Mouse (Mus musculus) megakaryocyte, embryonic 14.5 days (primary cell): ENCODE results near the gene Ngly1. TPM values are rescaled to one million over a fixed set of nuclear protein-coding genes. Genes with fewer than 3 reads are reported as not detected.
"Not testable (repeated sequence)": the region's sequence is repeated elsewhere in the genome, so short reads cannot be mapped to it uniquely, and the experiment has no call there.

Experiments
- H3K27me3 ChIP-seq: replicated peaks from 2 replicates; pipeline ENCODE3; 2012; ENCODE audit warnings: inconsistent platforms
- H3K36me3 ChIP-seq: replicated peaks from 2 replicates; pipeline ENCODE3; 2012; ENCODE audit warnings: low read length, inconsistent platforms, mixed read lengths
- H3K4me1 ChIP-seq: 2 replicates; pipeline ENCODE4 v1.6.1; 2012; ENCODE audit warnings: inconsistent platforms
- H3K4me3 ChIP-seq: replicated peaks from 2 replicates; pipeline ENCODE3; 2012; ENCODE audit warnings: moderate library complexity, mild to moderate bottlenecking, inconsistent platforms
- H3K9me3 ChIP-seq: 2 replicates; pipeline ENCODE4 v1.6.1; 2012; ENCODE audit warnings: inconsistent platforms
- FLI1 ChIP-seq: IDR thresholded peaks from 2 replicates; pipeline ENCODE4 v1.6.1; 2012; ENCODE audit warnings: low read length, inconsistent platforms, mixed read lengths
- GATA1 ChIP-seq: IDR thresholded peaks from 3 replicates; pipeline ENCODE4 v1.6.1; 2012; ENCODE audit warnings: mixed read lengths, low read length, inconsistent platforms, borderline replicate concordance
- polyA plus RNA-seq: library from polyadenylated mRNA; stranded (reverse); fragments of >175 nt; gene quantifications from 2 replicates; pipeline ENCODE4 v1.2.3, GENCODE M21; 2012; ENCODE audit warnings: low replicate concordance; ENCODE audit not compliant: insufficient read depth

Gene Ngly1
- polyA plus RNA-seq, 1 experiment: 141 TPM

DNA sequence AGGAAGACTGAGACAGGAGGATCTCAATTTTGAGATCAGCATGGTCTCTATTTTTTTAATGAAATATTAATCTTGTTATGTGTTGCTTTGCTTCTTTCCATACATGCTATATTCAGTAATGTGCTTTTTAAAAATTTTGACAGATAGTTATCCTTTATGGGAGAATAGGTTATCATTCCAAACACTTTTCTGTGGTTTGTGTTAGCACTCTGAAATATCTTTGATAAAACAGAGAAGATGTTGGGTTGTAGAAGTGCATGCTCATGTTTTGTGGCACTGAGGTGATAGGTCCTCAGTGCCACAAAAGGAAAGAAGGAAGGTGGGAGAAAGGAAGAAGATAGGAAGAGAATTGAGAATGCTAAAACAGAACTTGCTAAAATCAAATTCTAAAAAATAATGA is 43.9 kb downstream of the Ngly1 start:
- Histone ChIP-seq H3K36me3 (peaks cover 83% of the 10 kb centered on the region), H3K4me3 (no peak overlapping the region), H3K27me3 (no peaks in the 10 kb centered on the region), H3K4me1 (peaks cover 41% of the 10 kb centered on the region), H3K9me3 (no peaks in the 10 kb centered on the region)
- TF ChIP-seq FLI1 (no peak), GATA1 (no peak)

DNA sequence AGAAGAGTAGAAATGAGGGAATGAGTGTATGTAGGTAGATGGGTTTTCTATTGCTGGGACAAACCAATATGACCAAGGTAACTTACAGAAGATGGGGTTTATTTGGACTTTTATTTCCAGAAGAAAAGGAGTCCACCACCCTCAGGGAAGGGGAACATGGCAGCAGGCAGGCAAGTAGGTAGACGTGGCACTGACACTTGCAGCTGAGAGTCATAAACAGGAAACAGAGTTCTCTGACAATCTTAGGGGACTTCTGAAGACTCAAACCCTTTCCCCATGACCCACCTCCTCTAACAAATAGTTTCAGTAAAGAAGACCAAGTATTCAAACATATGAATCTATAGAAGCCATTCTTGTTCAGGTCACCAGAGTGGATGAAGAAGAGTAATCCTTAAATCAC is 44.8 kb downstream of the Ngly1 start:
- Histone ChIP-seq H3K4me3 (no peak overlapping the region), H3K36me3 (peaks cover 82% of the 10 kb centered on the region), H3K4me1 (peaks cover 43% of the 10 kb centered on the region), H3K27me3 (no peaks in the 10 kb centered on the region), H3K9me3 (no peaks in the 10 kb centered on the region)
- no peak for TF ChIP-seq GATA1
- no peak for TF ChIP-seq FLI1

DNA sequence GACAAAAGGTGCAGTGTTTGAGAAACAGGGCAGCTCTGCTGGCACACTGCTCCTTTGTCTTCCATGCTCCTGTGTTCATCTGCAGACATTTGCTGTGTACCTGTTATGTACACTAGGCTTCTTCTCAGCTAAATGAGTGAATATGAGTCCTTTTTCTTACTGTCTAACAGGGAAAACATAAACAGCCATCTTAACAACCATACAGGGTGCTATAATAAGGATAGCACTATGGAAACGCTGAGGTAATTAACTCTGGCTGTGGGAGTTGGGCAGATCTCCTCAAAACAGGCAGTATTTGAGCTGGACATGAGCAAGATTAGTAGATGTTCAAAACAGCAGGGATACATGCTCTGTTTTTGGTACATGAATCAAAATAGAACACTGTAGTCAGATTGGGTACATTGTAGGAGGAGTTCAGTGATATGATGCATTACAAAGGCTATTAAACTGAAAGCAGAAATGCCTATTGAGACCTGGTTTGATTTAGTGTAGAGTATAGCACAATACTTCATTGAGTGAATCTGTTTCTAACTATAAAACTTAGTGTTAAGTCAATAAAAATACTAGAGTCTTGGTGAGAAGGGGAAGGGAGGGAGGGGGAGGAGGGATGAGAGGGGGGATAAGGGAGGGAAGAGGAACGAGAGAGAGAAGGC is 47.9 kb downstream of the Ngly1 start:
- Histone ChIP-seq H3K36me3 (peaks cover 71% of the 10 kb centered on the region), H3K27me3 (no peaks in the 10 kb centered on the region), H3K4me3 (no peak overlapping the region), H3K4me1 (peaks cover 41% of the 10 kb centered on the region), H3K9me3 (no peaks in the 10 kb centered on the region)
- no peak for TF ChIP-seq GATA1
- TF ChIP-seq FLI1: no peak

DNA sequence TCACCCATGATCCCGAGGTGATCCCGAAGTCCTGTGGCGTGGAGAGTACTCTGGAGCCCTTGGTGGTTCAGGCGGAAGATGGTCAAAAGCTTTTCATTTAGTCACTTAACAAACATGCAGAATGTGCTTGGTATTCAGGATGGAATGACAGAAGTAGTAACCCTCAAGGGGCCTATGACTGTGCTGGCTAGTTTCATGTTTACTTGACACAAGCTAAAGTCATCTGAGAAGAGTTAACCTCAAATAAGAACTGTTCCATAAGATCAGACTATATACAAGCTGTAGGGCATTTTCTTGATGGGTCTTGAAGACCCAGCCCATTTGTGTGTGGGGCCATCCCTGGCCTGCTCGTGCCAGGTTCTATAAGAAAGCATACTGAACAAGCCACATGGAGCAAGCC is 52.7 kb downstream of the Ngly1 start:
- Histone ChIP-seq H3K4me3 (no peak overlapping the region), H3K9me3 (no peaks in the 10 kb centered on the region), H3K27me3 (no peaks in the 10 kb centered on the region), H3K4me1 (peaks cover 12% of the 10 kb centered on the region), H3K36me3 (peaks cover 69% of the 10 kb centered on the region)
- TF ChIP-seq FLI1: no peak
- no peak for TF ChIP-seq GATA1

DNA sequence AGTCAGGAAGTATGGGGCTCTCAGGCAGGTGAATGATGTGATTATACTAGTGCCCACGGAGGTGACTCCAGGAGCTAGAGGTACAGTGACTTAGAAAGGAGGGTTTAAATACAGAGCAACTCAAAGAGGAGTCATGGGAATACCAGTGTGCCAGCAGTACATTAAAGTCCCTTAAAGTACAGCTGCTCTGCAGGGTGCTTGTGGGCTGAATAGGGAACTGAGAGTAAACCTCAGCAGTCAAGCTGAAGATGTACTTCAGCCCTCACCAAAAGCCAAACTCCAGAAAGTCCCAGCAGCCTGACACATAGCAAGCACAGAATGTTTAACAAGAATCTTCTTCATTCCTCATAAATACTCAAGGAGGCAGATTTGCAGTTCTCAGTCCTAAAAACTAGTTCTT is 53.6 kb downstream of the Ngly1 start:
- Histone ChIP-seq H3K27me3 (no peaks in the 10 kb centered on the region), H3K36me3 (peaks cover 68% of the 10 kb centered on the region), H3K4me3 (no peak overlapping the region), H3K4me1 (peaks cover 5% of the 10 kb centered on the region), H3K9me3 (no peaks in the 10 kb centered on the region)
- TF ChIP-seq FLI1: no peak
- no peak for TF ChIP-seq GATA1

DNA sequence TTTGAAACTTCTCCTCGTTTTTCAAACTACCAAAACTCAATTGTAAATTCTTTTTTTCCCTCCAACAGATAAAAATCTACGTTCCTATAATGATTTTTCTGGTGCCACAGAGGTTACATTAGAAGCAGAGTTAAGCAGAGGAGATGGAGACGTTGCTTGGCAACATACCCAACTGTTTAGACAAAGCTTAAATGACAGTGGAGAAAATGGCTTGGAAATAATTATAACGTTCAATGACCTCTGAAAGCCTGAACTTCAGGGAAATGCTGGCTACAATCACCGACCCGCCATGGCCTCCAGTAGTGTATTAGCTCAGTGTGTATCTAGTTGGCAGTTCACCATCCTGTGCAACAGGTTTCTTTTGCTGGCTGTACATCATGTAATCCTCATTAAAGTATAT is 61.7 kb downstream of the Ngly1 start:
- no peak overlapping the region for H3K4me3 ChIP-seq
- no peaks in the 10 kb centered on the region for H3K27me3 ChIP-seq
- H3K9me3 ChIP-seq: no peaks in the 10 kb centered on the region
- TF ChIP-seq FLI1 (no peak), GATA1 (no peak)
- H3K36me3 ChIP-seq: peaks cover 66% of the 10 kb centered on the region
- H3K4me1 ChIP-seq: peaks cover 55% of the 10 kb centered on the region

DNA sequence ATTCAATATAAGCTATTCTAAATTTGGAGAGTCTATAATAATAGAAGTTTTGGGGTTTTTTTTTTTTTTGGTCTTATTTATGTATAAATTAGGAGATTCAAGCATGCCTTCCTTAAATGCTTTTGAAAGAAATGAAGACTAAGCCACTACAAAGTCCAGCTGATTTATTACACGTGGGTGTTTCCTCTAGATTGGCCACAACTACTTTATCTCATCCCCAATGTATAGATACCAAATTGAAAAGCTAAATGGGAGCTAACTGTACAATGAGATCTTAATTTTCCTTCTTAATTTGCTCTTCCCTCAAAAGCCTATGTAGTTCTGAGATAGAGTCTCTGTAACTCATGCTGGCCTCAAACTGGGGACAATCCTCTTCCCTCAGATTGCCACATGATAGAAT is 63.5 kb downstream of the Ngly1 start:
- Histone ChIP-seq H3K9me3 (no peaks in the 10 kb centered on the region), H3K4me3 (no peak overlapping the region), H3K4me1 (peaks cover 73% of the 10 kb centered on the region), H3K27me3 (no peaks in the 10 kb centered on the region), H3K36me3 (peaks cover 50% of the 10 kb centered on the region)
- no peak for TF ChIP-seq GATA1

DNA sequence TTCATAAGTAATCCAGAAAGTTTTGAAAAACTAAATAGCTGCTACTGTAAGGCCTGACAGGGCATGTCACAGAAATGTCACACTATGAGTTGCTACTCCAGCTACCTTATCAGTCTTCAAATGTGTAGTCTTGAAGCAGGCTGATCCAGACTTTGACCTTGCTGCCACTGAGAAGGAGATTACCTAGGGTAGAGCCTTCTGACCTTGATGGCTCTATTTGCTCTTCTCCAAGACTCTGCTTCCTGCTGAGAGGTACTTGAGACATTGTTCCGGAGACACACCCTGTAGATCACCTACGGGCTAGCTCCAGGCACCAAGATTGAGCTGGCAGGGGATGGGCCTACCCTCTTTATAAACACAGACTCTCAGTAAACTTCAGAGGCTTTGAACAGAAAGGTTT is 64.0 kb downstream of the Ngly1 start:
- not testable (repeated sequence) for H3K9me3 ChIP-seq, H3K4me3 ChIP-seq, H3K27me3 ChIP-seq
- H3K4me1 ChIP-seq: peaks cover 76% of the 10 kb centered on the region
- H3K36me3 ChIP-seq: peaks cover 46% of the 10 kb centered on the region

DNA sequence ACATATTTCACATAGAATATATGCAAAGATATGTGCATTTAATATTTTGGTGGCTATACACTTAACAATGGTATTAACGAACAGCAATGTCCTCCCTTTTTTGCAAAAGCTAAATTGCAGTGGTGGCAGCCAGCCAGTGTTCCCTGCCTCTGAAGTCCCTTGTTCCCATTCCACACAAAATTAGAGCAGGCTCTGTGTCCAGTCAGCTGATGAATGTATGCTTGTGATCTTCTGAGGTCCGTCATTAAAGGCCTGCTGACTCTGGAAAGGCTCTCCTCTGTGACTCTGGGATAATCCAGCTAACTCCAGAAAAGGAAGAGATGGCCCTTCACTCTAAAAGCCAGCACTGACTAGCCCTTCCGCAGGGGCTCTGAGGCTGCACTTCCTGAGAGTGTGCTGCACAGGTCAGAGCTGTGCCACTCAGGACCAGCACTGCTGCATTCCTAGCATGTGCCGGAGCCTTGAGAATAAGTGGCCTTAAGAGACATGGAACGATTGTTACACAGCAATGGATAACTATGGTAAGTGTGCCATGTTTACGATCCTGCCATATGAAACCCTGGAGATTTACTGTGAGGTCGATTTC is 64.9 kb downstream of the Ngly1 start:
- Histone ChIP-seq H3K27me3 (no peaks in the 10 kb centered on the region), H3K36me3 (peaks cover 39% of the 10 kb centered on the region)
- no peak for TF ChIP-seq FLI1
- TF ChIP-seq GATA1: no peak

DNA sequence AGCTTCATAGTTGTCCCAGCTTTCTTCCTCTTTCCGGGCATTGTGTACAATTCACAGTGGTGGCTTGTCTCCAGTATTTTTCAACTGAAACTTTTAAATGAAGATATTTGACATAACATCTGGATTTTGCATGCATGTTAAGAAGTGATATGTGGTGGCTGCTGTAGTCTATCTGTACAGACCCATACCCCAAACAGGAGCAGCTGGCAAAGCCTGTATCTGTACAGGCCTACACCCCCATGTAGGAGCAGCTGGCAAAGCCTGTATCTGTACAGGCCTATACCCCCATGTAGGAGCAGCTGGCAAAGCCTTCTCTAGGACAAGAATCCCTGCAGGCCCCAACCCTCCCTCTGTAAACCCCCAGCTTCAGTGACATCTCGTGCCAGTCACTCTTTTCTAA is 65.8 kb downstream of the Ngly1 start:
- no peaks in the 10 kb centered on the region for H3K27me3 ChIP-seq
- TF ChIP-seq GATA1: no peak
- no peak for TF ChIP-seq FLI1
- no peaks in the 10 kb centered on the region for H3K9me3 ChIP-seq
- H3K4me1 ChIP-seq: peaks cover 84% of the 10 kb centered on the region
- H3K36me3 ChIP-seq: peaks cover 31% of the 10 kb centered on the region
- H3K4me3 ChIP-seq: no peak overlapping the region

More for the DNA sequence above, 64.9 kb downstream of the Ngly1 start:
- Histone ChIP-seq H3K9me3 (no peaks in the 10 kb centered on the region), H3K4me1 (peaks cover 84% of the 10 kb centered on the region), H3K4me3 (no peak overlapping the region)

DNA sequence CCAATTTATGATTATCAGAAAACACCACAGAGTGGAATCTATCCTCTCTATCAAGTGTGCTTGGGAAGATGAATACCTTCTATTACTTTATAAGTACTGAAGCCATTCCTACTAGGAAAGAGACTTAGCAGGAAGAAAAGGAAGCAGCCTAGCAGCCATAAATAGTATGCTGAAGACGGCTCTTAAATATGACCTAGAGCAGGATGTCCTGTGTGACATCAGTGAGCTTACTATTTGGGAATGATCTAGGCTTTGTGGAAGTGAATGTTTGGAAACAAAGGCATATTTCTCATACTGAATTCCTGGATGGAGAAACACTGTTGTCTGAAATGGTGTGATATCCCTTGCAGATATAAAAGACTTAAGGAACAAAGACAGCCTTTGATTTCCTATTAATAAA is 67.6 kb downstream of the Ngly1 start:
- TF ChIP-seq GATA1: no peak
- no peak for TF ChIP-seq FLI1
- H3K36me3 ChIP-seq: peaks cover 21% of the 10 kb centered on the region

More for the DNA sequence above, 67.6 kb downstream of the Ngly1 start:
- Histone ChIP-seq H3K4me3 (no peak overlapping the region), H3K27me3 (no peaks in the 10 kb centered on the region), H3K9me3 (no peaks in the 10 kb centered on the region), H3K4me1 (peaks cover 85% of the 10 kb centered on the region)
